Mouse (Mus musculus) 416B (cell line): ENCODE data around the gene Nell2.

Experiments
- DNase-seq: peaks from one replicate; pipeline ENCODE4 v3.0.0; 2011; ENCODE audit warnings: low read depth

Nell2 gene

DNA sequence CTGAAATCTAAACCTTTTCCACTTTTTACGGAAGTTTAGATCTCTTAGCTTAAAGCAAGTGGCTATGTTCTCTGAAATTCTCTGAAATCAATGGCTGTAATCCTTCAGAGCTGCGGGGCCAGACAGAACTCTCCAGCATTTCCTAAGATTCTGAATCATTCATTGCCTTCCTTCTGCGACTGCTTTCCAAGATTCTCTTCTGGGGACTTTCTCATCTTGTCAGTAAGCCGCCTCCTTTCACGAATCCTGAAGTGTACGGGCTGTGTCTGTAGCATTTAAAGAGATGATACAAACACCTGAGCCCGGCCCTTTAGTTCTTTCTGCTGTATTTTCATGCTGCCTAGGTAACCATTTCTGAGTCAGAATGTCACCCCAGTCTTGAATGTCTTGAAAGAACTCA lies 428.2 kb downstream of the Nell2 start:
- DNase-seq, result no peak

DNA sequence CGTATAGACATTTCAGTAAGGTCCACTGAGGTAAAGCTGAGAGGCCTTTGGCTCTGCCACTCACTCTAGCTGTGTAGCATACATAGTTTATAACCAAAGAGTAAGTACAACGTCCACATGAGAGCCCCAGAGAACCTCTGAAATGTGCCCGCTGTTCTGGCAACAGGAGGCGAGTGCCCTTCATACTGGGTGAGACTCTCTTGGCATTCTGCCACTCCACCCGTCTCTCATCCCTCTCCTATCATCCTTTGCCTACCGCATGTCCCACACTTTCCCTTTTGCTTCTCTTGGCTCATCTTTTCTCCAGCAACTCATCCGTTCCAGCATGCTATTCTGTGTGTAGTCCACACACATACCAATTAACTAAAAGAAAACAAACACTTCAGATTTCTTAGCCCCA lies 442.4 kb downstream of the Nell2 start:
- DNase-seq, result no peak

DNA sequence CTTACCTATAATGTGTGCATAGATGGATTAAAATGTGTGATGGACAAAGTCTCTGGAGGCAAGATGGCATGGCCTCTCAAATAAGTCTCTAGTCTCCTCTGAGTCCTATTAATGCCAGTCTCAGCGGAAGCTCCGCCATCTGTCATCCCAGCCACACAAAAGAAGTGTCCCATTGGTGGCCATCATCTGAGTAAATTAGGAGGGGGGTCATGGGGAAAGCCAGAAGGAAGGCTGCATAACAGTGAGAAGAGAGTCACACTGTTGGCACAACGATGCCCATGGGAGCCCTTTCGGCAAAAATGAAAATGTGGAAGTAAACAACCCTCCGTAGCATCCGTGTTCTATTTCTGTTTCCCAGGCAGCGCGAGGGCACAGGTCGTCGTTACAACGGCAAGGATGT lies 446.7 kb downstream of the Nell2 start:
- DNase-seq, result no peak

DNA sequence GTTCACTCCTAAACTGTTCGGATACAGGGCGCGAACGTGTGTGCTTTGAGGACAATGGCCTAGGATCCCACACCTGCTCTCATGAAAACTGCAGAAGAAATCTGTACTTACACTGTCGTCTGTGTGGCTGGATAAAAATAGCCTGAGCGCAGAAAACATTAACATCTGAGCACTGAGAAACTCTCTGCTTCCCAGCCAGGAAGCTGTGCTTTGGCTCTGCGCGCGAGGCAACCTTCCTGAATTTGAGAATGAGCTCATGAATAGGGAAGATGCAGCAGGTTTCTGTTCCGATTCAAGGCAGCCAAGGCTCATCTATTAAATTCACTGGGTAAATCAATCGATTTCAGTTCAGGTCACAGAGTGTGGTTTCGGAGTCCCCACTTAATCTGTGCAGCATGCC lies 453.0 kb downstream of the Nell2 start:
- no peak for DNase-seq

DNA sequence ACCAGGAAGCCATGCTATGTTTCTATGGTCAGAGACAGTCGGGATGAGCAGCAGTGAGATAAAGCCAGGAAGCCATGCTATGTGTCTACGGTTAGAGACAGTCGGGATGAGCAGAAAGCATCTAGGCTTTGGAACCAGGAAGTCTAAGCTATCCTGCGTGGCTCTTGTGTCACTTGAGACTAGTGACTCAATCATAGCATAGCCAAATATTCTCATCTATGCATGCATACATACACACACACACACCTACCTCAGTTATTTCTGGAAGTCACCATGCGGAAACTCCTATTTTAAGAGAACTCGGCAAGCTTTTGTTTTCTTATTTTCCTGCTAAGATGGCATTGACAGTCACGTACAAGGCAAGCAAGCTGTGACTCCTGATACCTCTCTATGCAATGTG lies 457.5 kb downstream of the Nell2 start:
- DNase-seq, result no peak

DNA sequence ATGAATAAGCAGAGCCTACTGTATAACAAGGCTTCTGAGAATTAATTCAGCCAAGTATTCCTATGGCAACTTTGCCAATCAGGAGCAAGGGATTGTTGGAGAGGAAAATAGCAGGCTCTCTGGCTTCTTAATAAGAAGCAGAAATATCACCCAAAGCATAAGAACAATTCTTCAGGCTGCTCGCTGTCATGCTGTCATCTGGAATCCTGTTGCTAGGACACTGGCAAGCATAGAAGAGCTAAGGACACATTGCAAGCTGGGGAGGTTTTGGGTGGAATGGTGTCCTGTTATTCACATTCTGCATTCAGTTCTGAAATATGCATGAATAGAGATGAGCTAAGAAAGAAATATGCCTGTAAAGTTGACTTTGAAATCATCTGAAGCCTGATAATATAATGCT lies 459.6 kb downstream of the Nell2 start:
- DNase-seq, result no peak

DNA sequence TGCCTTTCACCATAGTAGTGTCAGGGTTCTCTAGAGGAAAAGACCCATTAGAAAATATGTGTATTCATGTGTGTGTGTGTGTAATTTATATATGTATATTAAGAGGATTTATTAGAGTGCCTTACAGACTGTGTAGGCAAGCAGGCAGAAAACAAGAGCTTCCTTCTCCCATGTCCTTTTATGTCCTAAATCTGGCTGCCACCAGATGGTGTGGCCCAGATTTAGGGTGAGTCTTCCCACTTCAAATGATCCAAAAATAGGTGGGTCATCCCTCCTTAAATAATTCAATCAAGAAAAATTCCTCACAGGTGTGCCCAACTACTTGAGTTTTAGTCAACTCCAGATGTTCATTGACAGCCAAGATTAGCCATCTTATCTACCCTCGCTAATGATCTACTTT lies 460.3 kb downstream of the Nell2 start:
- no peak for DNase-seq

DNA sequence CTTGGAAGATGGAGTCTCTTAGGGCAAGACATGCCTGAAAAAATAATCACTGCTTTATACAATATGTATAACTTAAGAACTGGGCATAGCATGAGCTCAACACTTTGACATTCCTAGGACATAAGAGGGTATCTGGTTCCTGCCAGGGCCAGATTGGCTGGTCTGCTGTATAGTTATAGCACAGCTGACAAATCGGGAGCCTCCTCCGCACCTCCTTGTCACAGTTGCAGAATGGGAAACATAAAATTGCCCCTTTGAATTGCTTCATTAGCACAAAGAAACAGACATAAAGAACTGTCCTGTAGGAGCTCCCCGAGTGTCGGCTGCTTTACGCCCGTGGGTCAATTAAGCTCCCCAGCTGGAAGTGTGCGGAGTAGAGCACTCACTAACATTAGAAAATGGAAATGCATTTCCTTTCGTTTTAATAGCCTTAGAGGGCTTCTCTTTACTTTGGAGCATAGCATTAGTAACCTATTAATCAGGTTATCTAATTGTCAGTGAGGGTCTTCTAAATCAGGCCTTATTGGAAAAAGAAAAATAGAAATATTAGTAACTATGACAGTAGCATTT lies 473.2 kb downstream of the Nell2 start:
- DNase-seq, result no peak

DNA sequence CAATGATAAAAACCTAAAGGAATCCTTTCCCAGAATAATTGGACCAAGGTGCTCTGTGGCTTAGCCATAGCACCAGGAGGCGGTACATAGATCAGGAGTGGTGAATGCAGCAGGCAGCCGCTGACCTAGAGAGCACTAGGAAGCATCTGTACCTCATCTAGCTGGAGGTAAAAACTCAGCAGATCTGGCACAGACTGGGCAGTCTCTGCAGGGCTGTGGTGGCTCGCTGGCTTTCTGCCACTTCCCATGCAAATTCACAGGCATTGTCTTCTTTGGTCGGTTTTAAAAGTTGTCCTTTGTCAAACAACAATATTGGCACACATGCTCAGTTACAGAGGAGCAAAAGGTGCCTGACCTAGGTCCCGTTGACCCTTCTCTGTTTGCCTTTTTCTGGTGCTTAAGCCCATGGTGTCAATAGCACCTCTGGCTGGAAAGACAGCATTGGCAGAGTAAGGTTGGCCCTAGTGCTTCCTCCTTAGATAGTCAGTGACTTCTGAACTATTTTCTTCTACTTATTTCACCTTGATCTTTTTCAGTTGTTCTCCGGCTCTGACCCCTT lies 479.1 kb downstream of the Nell2 start:
- no peak for DNase-seq

DNA sequence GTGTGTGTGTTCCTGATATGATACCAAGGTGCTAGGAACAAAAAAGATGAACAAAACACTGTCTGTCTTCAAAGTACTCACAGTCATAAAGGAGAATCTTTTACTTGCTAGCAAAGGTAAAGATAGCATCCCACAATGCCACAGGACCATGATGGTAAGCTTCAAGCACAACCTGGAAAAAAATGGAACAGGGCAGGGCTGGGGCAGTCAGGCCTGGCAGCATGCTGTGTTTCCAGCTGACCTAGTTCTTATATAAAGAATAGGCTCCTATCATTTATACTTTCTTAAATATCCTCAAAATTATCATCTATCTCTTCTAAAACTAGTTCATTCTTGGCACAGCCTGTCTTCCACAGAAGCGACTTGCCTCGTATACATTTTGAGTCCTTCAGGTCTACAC lies 480.9 kb downstream of the Nell2 start:
- no peak for DNase-seq

DNA sequence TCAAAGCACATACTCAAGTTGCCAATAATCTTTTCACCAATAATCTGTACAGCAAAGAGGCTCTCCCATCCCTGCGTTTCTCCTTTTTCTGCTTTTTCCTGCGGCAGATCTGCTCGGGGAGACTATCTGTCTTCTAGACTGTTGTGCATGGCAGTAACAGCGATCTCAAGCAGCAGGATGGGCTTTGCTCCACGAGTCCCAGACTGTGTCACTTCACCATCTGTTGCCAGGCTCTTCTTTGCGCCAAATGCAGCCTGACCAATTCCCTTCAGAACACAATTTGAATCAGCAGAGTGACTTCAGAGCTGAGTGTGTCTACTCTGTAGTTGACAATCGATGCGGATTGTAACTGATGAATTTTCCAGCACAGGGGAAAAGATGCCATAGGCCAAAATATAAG lies 484.3 kb downstream of the Nell2 start:
- DNase-seq, result no peak

DNA sequence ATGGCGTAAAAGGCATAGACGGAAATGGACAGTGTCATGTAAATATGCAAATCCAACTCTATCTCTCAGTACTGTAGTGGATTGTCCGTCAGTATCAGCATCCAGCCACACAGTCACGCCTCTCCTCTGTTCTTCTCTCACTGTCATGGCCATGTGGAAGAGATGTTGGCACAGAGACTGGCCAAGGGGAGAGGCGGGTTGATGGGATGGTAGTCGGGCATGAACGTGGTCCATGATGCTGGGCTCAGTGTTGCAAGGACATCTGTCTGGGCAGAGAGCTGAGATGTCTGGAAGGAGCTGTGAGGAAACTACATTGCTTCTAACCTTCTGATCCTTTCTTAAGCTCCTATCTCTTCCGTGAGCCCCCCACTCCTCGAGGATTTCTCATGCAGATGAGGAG lies 485.9 kb downstream of the Nell2 start:
- DNase-seq, result no peak

DNA sequence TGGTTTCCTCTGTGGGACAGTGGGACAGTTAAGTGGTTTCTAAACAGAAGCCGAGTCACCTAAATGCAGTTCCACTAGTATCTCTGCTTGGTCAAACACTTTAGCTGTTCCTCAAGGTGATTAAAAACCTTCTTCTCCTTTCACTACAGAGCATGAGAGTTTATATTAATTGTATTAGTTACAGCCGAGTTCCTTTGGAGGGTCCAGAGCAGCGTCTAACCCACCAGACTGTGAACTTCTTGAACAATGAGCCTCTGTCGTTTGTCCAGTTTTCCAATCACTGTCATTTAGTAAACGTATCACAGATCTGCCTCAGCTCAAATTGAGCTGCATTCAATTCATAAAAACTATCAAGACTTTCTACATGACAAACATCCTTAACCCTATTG lies 498.9 kb downstream of the Nell2 start:
- DNase-seq, result no peak

DNA sequence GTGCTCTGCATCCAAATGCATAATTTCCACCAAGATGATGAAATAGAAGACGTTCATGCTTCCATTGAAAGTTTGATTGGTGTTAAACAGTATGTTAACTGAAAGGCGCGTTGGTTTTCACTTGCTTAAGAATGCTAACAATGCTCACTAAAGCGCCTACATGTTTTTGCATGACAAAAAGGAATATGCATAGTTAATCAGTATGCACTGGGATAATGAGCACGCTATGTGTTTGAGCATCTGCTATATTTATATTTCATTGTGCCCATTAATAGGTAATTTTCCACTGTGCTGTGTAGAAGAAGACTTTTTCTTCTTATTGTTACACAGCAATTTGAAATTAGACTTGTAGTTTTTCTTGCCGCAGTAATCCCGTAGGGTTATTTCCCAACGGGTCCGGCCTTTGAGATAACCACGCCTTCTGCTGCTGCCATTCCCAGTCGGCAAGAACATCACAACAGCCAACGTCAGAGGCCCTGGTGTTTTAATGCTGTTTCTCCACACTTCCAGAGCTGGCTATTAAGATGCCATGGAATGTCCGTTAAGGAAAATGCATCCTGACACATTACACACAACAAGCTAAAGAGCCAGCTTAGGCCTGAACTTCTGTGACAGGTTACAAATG lies 499.4 kb downstream of the Nell2 start:
- DNase-seq, result no peak
